Mouse (Mus musculus): ENCODE measurements around the gene Dicer1.

Gene Dicer1

GRCm38 (mm10) chr12:104742247-104742646, 9.5 kb downstream of the Dicer1 start:
- in situ Hi-C loops (cut with MboI; ENCODE audit: low sequenced_read_pairs), result loop anchor here (25.0 kb wide), 1 partner anchor 195 kb away; no protein-coding TSS in a partner anchor

- in situ Hi-C loops (cut with MboI; ENCODE audit: low sequenced_read_pairs), result loop anchor here (25.0 kb wide), 1 partner anchor 196 kb away; no protein-coding TSS in a partner anchor
These were observed 10.6 kb downstream of the Dicer1 start for GRCm38 (mm10) chr12:104740841-104741787.

- in situ Hi-C loops (cut with MboI; ENCODE audit: low sequenced_read_pairs), result loop anchor here (25.0 kb wide), 1 partner anchor 198 kb away; no protein-coding TSS in a partner anchor
These were observed 12.8 kb downstream of the Dicer1 start for GRCm38 (mm10) chr12:104738931-104739330.

GRCm38 (mm10) chr12:104738446-104738845, 13.3 kb downstream of the Dicer1 start:
- in situ Hi-C loops (cut with MboI; ENCODE audit: low sequenced_read_pairs), result loop anchor here (25.0 kb wide), 1 partner anchor 199 kb away; no protein-coding TSS in a partner anchor

GRCm38 (mm10) chr12:104737666-104738065, 14.1 kb downstream of the Dicer1 start:
- in situ Hi-C loops (cut with MboI; ENCODE audit: low sequenced_read_pairs), result loop anchor here (25.0 kb wide), 1 partner anchor 200 kb away; no protein-coding TSS in a partner anchor

GRCm38 (mm10) chr12:104735993-104736395, 15.8 kb downstream of the Dicer1 start:
- in situ Hi-C loops (cut with MboI; ENCODE audit: low sequenced_read_pairs), result loop anchor here (25.0 kb wide), 1 partner anchor 201 kb away; no protein-coding TSS in a partner anchor

GRCm38 (mm10) chr12:104733165-104733564, 18.6 kb downstream of the Dicer1 start:
- in situ Hi-C loops (cut with MboI; ENCODE audit: low sequenced_read_pairs), result loop anchor here (25.0 kb wide), 1 partner anchor 204 kb away; no protein-coding TSS in a partner anchor

GRCm38 (mm10) chr12:104731782-104732181, 20.0 kb downstream of the Dicer1 start:
- in situ Hi-C loops (cut with MboI; ENCODE audit: low sequenced_read_pairs), result loop anchor here (25.0 kb wide), 1 partner anchor 206 kb away; no protein-coding TSS in a partner anchor

GRCm38 (mm10) chr12:104726436-104726835, 25.3 kb downstream of the Dicer1 start:
- in situ Hi-C loops (cut with MboI; ENCODE audit: low sequenced_read_pairs), result loop anchor here (25.0 kb wide), 1 partner anchor 211 kb away; no protein-coding TSS in a partner anchor

- in situ Hi-C loops (cut with MboI; ENCODE audit: low sequenced_read_pairs), result no loop called here
These were observed 29.7 kb downstream of the Dicer1 start for GRCm38 (mm10) chr12:104722056-104722455.

GRCm38 (mm10) chr12:104721011-104721410, 30.7 kb downstream of the Dicer1 start:
- in situ Hi-C loops (cut with MboI; ENCODE audit: low sequenced_read_pairs), result no loop called here

GRCm38 (mm10) chr12:104718956-104719355, 32.8 kb downstream of the Dicer1 start:
- in situ Hi-C loops (cut with MboI; ENCODE audit: low sequenced_read_pairs), result no loop called here

GRCm38 (mm10) chr12:104716409-104716808, 35.3 kb downstream of the Dicer1 start:
- in situ Hi-C loops (cut with MboI; ENCODE audit: low sequenced_read_pairs), result no loop called here

- in situ Hi-C loops (cut with MboI; ENCODE audit: low sequenced_read_pairs), result no loop called here
These were observed 36.3 kb downstream of the Dicer1 start for GRCm38 (mm10) chr12:104715453-104715852.

GRCm38 (mm10) chr12:104700266-104700665, 51.5 kb downstream of the Dicer1 start:
- in situ Hi-C loops (cut with MboI; ENCODE audit: low sequenced_read_pairs), result no loop called here

GRCm38 (mm10) chr12:104699753-104700152, 52.0 kb downstream of the Dicer1 start:
- in situ Hi-C loops (cut with MboI; ENCODE audit: low sequenced_read_pairs), result no loop called here

- in situ Hi-C loops (cut with MboI; ENCODE audit: low sequenced_read_pairs), result no loop called here
These were observed 56.2 kb downstream of the Dicer1 start for GRCm38 (mm10) chr12:104695514-104695913.

- in situ Hi-C loops (cut with MboI; ENCODE audit: low sequenced_read_pairs), result no loop called here
These were observed 58.9 kb downstream of the Dicer1 start for GRCm38 (mm10) chr12:104692864-104693263.

GRCm38 (mm10) chr12:104690412-104690811, 61.3 kb downstream of the Dicer1 start:
- in situ Hi-C loops (cut with MboI; ENCODE audit: low sequenced_read_pairs), result no loop called here

- in situ Hi-C loops (cut with MboI; ENCODE audit: low sequenced_read_pairs), result no loop called here
These were observed 62.9 kb downstream of the Dicer1 start for GRCm38 (mm10) chr12:104688870-104689269.

- in situ Hi-C loops (cut with MboI; ENCODE audit: low sequenced_read_pairs), result no loop called here
These were observed 67.3 kb downstream of the Dicer1 start for GRCm38 (mm10) chr12:104684411-104684931.

GRCm38 (mm10) chr12:104679819-104680132, 72.0 kb downstream of the Dicer1 start:
- in situ Hi-C loops (cut with MboI; ENCODE audit: low sequenced_read_pairs), result no loop called here
